Mouse (Mus musculus) ZHBTc4 (cell line): ENCODE results near the gene Zbtb7a.
"Not testable (repeated sequence)": the region's sequence is repeated elsewhere in the genome, so short reads cannot be mapped to it uniquely, and the experiment has no call there.

Experiments used
- DNase-seq: peaks from one replicate; pipeline ENCODE4 v3.0.0-alpha.2; 2011; ENCODE audit warnings: low read depth, low spot score

Zbtb7a gene

GRCm38 (mm10) chr10:81168521-81169244 is 33.7 kb downstream of the Zbtb7a start:
- DNase-seq: peak; percentile 89

DNA sequence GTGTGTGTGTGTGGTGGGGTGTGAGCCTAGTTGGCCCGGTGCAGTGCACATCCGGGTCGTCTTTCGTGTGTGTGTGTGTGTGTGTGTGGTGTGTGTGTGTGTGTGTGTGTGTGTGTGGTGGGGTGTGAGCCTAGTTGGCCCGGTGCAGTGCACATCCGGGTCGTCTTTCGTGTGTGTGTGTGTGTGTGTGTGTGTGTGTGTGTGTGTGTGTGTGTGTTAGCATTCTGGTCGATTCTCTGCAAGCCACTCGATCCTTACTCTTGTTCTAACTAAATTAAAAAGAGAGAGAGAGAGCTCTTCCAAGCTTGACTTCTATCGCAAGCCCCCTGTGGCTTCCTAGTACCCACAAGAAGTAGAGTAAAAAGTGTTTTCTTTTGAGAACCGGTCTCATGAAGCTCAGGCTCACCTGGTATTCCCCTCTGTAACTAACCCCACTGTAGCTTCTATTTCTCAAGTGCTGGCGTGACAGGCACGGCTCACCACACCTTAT is 34.4 kb downstream of the Zbtb7a start:
- DNase-seq: peak; percentile 30

- DNase-seq: peak; percentile 96
These were observed 38.1 kb downstream of the Zbtb7a start for GRCm38 (mm10) chr10:81173132-81173531.

GRCm38 (mm10) chr10:81174617-81175344 is 39.8 kb downstream of the Zbtb7a start:
- DNase-seq: peak; percentile 95

GRCm38 (mm10) chr10:81175345-81175701 is 40.3 kb downstream of the Zbtb7a start:
- not testable (repeated sequence) for DNase-seq

DNA sequence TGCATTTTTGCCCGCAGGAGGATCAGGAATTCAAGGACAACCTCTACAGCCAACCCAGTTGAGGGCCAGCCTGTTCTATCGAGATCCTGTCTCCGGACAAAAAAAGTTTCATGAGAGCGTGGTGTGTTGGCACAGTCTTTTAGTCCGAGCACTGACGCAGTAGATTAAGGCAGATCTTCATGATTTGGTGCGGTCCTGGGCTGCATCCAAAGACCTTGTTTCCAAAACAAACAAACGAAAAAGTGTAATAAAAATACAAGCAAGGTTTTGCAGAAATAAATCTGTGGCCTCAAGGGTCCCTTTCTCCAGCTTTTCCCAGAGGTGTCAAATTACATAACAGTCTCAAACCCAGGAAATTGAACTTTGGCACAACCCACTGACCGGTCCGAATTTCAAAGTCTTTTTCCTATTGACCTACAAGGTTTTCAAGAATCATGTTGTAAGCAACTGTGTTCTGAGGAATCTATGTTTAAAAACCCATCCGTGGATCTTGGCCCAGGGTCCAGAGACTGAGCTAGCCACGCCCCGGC is 41.0 kb downstream of the Zbtb7a start:
- DNase-seq: no peak

GRCm38 (mm10) chr10:81176466-81177271 is 41.6 kb downstream of the Zbtb7a start, which contains the start of gene Eef2:
Gene Eef2 (plus strand): TSS chr10:81176631.
- peak; percentile 98 for DNase-seq

DNA sequence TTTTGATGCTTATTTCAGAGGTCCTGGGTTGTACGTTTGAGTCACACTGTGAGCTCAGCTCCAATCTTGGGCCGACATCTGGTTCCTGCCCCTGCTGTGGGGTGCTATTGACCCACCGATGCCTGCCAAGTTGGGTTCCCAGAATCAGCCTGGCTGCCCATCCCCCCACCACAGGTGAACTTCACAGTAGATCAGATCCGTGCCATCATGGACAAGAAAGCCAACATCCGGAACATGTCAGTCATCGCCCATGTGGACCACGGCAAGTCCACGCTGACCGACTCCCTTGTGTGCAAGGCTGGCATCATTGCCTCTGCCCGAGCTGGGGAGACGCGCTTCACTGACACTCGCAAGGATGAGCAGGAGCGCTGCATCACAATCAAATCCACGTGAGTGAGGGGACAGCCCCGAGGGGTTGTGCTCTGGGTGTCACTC is 42.5 kb downstream of the Zbtb7a start:
- DNase-seq: peak; percentile 54

DNA sequence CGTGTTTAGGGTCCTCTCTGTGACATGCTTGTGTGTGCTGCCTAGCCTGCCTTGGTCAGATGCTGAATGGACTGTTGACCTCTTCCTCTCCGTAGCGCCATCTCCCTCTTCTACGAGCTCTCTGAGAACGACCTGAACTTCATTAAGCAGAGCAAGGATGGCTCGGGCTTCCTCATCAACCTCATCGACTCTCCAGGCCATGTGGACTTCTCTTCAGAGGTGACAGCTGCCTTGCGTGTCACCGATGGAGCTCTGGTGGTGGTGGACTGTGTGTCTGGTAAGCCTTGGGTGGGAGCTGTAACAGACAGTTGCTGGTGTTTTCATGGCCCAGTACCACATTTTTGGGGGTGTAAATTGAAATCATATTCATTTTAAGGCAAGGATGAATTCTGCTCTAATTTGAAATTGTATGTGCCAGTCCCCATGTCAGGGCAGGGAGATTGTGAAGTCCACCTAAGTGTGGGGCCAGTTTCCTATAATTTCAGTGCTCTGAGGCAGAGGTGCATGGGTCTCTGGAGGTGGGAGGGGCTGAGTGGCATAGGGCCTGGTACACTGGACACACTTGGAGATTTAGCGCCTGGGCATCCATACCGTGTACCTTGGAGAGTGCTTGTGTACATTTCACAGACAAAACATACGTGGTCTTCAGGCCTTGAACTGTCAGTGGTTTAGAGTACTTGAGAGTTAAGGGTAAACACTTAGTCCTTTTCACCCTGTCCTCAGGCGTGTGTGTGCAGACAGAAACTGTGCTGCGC is 43.1 kb downstream of the Zbtb7a start:
- peak; percentile 35 for DNase-seq

GRCm38 (mm10) chr10:81178927-81179326 is 43.9 kb downstream of the Zbtb7a start:
- no peak for DNase-seq

DNA sequence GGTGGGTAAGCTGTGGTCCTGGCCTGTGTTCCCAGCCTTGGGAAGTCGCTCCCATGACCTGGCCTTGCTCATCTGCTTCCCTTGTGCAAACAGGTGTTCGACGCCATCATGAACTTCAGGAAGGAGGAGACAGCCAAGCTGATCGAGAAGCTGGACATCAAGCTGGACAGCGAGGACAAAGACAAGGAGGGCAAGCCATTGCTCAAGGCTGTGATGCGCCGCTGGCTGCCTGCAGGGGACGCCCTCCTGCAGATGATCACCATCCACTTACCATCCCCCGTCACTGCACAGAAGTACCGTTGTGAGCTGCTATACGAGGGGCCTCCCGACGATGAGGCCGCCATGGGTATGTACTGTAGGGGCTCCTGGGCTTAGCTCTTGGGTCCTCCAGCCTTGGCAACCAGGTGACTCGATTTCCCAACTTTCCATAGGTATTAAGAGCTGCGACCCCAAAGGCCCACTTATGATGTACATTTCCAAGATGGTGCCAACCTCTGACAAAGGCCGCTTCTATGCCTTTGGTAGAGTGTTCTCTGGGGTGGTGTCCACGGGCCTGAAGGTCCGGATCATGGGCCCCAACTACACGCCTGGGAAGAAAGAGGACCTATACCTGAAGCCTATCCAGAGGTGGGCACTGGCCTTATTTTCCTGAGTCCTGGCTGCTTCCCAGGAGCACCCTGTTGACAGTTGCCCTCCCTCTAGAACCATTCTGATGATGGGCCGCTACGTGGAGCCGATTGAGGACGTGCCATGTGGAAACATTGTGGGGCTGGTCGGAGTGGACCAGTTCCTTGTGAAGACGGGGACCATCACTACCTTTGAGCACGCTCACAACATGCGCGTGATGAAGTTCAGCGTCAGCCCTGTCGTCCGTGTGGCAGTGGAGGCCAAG is 44.7 kb downstream of the Zbtb7a start:
- peak; percentile 59 for DNase-seq

DNA sequence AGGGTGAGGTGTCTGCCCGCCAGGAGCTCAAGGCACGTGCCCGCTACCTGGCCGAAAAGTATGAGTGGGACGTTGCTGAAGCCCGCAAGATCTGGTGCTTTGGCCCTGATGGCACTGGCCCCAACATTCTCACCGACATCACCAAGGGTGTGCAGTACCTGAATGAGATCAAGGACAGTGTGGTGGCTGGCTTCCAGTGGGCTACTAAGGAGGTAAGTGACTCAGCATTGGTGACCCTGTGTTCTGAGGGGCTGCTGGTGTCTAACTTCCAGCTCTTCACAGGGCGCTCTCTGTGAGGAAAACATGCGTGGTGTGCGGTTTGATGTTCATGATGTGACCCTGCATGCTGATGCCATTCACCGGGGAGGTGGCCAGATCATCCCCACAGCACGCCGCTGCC is 45.9 kb downstream of the Zbtb7a start:
- no peak for DNase-seq

GRCm38 (mm10) chr10:81181860-81182259 is 46.8 kb downstream of the Zbtb7a start:
- DNase-seq: peak; percentile 48

DNA sequence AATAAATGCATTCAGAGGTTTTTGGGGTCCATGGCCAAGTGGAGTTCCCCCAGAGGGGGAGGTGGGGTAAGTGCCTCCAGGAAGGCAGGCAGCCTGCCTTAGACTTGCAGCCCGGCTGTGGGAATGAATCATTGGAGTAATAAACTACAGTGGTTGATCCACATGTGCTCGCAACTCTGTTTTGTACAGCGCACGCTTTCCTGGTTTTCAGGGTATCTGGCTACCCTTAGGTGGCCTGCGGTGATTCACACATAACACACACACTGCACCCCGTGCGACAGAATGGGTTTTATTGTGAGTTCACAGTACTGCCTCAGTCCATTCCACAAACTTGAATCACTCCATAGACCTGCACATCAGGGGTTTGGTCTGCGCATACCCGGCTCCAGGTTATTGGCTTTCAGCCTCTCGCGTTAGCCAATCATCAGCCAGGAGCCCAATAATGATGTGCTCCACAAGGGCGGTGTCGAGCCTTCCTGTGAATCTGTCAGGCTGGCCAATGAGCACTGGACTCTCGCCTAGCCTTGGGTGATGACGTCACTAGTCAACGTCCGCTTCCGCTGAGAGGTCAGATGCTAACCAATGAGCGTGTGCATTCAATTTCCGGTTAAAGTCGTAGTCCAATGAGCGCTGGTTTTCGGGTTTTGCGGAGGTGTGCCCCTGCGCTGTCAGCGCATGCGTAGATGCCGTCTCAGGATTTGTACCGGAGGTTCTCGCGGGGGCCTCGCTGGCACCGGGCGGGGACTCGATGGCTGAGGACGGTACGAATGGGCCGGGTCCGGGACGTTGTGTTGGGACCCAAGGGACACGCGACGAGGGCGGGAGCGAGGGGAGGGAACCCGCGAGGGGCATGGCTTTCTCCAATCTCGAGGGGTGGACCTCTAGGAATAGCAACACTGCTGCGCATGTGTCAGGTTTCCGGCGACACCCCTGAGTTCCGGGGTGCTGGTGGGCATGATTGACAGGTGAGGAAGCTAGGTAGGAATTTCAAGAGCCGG is 47.6 kb downstream of the Zbtb7a start, which contains the start of gene Dapk3:
Gene Dapk3 (plus strand): TSS at position 670 of the 998 bp plus-strand sequence.
- DNase-seq: peak; percentile 99

DNA sequence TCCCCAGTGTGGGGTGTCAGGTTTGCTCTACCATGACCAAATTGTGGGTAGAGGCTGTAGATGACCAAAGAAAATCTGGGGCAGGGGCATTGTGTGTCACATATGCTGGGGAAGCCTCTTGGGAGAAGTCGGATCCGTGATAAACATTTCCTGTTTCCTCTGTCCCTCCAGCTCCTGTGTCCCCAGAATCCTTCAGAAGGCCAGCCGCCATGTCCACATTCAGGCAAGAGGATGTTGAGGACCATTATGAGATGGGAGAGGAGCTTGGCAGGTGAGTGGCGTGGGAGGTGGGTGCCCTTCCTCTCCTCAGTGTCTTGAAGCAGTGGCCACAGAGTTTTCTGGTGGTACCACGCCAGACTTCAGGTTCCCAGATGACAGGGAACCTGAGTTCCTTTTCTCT is 48.8 kb downstream of the Zbtb7a start, which contains the start of gene 4930442H23Rik:
Gene 4930442H23Rik (minus strand): TSS at position 45 of the 400 bp plus-strand sequence.
- DNase-seq: no peak

DNA sequence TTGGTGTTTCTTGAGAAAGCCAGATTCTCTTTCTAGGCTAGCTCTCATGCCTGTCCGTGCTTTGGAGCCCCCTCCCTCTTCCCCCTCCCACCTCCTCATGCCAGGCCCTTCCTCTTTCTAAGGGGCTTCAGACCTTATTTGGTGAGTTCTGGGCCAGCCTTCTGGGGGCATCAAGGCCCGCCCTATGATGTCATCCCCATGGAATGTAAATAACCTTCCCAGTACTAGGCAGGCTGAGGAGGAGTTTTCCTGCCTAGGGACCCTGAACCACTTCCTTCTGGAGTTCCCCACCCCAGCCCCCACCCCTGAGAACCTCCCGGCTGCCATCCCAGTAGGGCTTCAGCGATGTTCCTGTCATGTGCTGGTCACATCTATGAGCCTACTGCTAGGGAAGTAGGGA is 49.7 kb downstream of the Zbtb7a start:
- DNase-seq: peak; percentile 76

GRCm38 (mm10) chr10:81187161-81187560 is 52.1 kb downstream of the Zbtb7a start:
- DNase-seq: no peak

GRCm38 (mm10) chr10:81189821-81190220 is 54.8 kb downstream of the Zbtb7a start:
- DNase-seq: no peak
